Mouse (Mus musculus) naive thymus-derived CD4-positive, alpha-beta T cell, adult 2 months (primary cell): ENCODE data around the gene Klf2.

ENCODE experiments used
- DNase-seq: peaks from one replicate; pipeline ENCODE4 v3.0.0-alpha.2; 2011; ENCODE audit warnings: low read depth

Klf2 gene

DNA sequence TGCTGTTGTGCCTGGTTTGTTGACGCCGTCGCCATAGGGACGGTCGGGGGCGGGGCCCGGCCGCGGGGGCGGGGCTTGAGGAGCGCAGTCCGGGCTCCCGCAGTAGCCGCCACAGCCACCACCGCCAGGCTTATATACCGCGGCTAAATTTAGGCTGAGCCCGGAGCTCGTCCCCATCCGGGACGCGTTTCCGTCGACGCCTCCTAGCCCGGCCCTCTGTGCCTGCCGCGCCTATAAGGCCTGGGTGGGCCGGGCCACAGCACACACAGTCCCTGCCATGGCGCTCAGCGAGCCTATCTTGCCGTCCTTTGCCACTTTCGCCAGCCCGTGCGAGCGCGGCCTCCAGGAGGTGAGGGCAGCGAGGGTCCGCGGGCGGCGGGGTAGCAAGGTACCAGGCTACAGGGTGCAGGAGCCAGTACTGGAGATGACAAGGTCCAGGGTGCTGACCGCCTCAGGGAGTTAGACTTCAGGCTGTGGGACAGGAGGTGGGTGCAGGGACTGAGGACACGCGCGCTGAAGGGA, at the start of gene Klf2:
Gene Klf2, plus strand, starts transcription at position 233 of the 522 bp plus-strand sequence.
- DNase-seq, result peak; percentile 100

DNA sequence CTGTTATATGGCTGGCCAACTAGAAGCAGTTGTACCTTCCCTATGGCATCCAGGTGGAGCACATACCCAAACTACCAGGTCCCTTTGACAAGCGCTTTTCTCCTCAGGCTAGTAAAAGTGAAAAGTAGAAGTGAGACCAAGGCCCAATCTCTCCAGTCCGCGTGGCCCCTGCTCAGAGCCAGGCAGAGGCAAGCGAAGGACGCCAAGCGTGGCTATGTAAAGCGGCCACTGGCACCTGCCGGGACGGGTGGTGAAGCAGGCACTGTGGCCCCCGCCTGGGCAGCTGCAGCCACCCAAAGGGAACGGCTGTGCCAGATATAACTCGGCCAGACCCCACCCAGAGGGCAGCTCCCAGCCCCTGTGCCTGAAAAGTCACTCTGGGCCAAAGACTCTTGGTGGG, 48.2 kb upstream of the Klf2 start:
- no peak for DNase-seq

DNA sequence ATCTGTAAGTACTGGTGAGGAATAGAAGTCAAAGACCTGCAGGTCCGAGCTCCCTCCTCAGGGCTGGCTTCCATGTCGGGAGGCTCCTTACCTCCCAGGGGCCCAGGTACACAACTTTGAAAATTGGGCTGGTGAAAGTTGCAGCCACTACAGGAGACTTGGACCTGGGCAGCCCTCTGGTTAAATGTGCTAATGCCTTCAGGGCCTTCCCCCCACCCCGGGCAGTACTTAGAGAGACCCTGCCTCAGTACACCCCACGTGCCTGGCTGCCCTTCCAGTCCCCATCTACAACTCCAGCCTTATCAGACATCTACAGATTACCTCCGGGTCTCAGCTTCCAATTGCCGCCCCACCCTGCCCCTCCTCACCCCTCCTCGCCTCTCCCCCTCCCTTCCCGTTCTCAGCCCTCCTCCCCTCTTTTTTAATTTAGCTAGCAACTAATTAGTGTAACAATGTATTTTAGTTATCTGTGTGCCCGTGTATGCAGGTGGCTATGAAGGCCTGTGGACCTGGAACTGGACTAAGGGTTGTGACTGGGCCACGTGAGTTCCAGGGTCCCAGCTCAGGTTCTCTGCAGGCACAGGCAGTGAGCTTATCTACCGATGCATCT, 47.7 kb upstream of the Klf2 start:
- DNase-seq, result no peak

DNA sequence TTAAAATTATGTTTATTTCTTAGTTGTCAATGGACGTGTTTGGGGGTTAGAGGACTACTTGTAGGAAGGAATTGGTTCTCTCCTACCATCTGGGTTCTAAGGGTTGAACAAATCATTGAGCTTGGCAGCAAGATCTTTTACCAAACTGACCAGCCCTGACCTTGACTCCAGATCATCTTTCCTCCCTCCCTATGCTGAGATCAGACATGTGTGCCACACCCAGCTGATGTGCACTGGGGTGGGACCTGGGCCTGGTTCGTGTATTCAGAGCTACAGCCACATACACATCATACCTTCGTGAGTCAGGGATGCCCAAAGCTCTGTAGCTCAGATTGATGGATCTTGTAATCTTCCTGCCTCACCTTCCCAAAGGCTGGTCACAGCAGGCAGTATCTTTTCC, 47.1 kb upstream of the Klf2 start:
- no peak for DNase-seq

DNA sequence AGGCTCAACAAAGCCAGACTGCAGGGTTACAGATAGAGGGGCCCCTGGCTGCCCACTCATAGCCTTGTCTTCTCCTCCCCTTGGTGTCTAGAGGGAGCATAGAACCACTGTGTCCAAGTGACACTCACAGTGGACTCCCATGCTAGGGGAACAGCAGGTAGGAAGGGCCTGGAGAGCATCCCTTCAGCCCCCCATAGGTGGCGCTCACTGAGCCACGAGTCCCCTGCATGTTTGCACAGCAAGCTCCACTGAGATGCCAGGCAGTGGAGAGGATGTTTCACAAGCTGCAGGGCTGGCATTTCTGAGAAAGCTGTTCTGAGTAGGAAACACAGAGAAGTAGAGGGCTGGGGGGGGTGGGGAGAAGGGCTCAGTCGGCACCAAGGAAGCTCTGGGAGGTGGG, 46.5 kb upstream of the Klf2 start:
- DNase-seq, result peak; percentile 90

DNA sequence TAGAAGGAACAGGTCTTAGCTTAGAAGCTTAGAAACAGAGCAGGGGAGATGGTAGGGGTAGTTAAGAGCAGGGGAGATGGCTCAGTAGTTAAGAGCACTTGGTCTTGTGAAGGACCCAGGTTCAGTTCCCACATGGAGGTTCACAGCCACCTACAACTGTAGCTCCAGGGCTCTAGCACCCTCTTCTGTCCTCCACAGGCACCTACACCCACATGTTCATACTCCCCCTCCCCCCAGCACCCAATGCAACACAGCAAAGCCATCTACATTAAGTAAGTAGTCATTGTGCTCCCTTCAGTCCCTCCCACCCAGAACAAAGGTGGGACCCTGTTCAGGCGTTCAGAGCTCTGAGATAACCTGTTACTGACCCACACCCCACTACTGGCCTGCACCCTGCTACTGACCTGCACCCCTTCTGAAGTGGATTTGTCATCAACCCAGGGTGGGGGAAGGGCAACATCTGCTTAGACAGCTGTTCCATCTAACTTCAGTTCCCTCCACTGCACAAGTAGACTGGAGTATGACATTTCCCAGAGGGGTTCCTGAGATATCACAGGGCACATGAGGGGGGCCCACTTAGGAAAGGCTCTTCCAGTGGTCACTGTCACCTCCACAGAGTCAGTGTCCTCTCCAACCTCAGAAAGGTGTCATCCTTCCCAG, 45.6 kb upstream of the Klf2 start:
- no peak for DNase-seq

DNA sequence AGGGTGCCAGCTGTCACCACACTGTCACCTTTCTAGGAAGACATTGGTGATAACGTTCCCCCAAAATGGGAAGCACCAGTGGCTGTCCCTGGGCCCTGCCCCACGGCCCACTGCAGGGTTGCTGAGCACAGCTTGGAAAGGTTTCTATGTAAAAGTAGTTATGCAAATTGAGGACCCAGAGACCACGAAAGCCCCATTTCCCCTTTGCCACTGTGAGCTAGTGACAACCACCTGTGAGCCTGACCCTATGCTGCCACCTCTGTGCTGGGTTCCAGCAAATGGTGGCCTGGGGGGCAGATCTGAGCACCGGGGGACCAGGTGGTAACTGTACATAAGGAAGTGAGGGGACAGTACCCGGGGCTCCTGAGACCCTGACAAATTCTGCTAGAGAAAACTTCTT, 45.0 kb upstream of the Klf2 start:
- DNase-seq, result no peak

DNA sequence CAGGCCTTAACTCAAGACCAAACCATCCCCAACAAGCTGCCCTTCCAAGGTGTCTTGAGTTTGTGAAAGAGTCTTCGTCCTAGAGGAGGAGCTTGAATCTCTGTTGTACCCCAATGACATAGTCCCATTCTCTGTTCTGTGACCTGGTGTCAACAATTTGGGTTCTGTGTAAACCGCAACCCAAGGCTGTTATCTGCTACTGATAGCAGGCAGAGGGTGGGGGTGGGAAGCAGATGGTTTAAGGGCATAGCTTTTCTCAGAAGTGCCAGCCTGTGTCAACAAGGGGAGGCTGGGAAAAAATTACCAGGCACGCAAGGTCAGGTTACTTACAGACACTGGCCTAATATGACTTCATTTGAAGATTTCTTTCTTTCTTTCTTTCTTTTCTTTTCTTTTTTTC, 41.6 kb upstream of the Klf2 start:
- DNase-seq, result peak; percentile 75

DNA sequence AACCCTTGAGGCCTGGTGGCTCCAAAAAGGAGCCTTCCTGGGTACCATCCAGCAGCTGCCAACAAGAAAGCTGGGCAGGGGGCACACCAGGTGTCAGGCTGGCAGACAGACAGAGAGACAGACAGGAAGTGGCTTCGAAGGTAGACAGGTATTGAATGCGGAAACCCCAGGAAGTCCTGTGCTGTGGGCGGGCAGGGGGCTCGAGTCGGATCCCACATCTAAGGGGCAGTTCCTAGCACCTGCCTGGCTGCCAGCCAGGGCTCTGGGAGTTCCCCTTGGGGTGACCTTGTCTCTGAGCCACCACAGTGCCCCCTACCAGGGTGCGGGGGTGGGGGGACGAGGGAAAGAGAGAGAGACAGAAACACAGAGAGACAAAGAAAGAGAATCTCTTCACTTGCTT, 39.7 kb upstream of the Klf2 start:
- peak; percentile 91 for DNase-seq

DNA sequence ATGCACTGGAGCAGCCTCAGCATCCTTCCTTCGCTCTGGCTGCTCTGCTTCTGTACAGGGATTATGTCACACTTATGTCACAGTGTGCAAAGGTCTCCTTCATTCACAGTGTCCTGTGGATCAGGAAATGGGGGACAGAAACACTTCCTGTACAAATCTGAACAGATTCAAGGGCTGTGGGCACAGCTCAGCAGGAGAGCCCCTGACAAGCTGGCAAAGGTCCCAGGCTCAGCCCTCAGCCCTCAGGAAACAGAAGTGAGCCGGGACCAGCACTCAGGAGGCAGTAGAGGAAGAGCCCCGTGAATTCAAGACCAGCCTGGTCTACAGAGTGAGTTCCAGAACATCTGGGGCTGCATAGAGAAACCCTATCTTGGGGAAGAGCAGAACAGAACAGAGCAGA, 37.2 kb upstream of the Klf2 start:
- no peak for DNase-seq

DNA sequence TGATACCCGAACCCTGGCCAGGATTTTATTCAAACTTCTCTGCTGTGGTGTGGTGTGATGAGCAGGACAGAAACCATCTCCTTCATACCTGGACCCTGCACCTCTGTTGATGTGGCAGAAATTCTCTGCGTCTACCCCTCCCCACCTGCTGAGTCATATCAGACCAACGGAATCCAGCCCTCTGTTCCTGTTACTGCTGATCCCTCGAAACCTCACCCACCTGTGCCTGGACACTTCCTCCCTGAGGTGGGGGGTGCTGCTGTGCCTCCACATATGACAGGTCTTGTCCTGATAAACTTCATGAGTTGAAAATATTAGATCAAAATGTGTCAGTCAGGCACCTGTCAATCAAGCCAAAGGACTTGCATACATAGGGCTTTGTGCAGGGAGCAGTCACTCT, 33.5 kb upstream of the Klf2 start:
- DNase-seq, result no peak

DNA sequence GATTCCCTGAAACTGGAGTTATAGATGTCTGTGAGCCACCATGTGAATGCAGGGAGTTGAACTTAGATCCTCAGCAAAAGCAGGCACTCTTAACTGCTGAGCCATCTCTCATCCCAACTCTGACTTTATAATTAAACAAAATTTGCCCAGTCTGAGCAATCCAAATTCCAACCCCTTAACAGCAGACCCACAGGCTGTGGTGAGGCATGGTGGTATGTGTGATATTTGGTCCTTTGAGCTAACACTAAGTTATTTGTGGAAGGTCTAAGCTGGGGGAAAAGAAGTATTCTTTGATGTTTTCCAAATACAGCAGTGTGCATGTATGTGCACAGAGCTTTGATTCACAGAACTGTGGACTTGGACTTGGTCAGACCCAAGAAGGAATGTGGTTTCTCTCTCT, 29.8 kb upstream of the Klf2 start:
- DNase-seq, result no peak

DNA sequence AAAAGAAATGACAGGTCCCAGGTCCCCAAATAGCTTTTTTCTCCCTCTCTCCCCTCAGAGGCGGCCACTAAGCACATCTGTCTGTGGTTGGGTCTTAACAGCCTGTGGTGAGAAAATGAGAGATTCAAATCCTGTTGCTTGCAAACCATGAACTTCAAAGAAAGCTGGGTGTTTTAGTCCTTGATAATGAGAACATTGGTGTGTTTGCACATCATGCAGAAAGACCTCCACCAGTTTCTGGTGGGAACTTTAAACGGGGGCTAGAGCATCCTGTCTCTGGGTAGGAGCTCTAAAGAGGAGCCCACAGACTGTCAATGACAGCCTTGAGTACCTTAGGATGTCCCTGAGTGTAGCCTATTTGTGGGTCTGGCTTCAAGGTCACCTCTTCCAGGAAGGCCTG, 27.7 kb upstream of the Klf2 start:
- DNase-seq, result peak; percentile 72

DNA sequence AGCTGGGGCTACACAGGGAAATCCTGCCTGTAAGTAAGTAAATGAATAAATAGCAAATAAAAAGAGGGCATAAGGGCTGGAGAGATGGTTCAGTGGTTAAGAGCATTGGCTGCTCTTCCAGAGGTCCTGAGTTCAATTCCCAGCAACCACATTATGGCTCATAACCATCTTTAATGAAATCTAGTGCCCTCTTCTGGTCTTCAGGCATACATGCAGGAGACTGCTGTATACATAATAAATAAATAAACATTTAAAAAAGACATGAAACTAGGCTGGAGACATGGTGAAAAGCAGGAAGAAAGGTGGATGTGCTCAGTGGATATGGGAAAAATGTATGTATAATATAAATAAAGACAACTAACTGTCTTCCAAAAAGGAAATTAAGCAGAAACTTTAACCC, 25.5 kb upstream of the Klf2 start:
- no peak for DNase-seq

DNA sequence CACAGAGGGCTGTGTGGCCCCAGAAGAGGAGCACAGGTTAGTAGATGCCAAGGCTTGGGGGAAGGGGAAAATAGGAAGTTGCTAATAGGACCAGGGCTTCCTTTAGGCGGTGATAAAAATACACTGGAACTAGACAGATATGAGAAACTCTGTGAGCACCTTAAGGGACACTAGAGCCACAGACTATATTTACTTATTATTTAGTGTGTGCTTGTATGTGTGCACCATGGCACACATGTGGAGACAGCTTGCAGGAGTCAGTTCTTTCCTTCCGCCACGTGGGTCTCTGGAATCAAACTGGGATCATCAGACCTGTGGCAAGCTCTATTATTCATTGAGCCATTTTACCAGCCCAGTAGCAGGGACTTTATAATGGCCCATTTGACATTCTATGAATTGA, 23.7 kb upstream of the Klf2 start:
- no peak for DNase-seq

DNA sequence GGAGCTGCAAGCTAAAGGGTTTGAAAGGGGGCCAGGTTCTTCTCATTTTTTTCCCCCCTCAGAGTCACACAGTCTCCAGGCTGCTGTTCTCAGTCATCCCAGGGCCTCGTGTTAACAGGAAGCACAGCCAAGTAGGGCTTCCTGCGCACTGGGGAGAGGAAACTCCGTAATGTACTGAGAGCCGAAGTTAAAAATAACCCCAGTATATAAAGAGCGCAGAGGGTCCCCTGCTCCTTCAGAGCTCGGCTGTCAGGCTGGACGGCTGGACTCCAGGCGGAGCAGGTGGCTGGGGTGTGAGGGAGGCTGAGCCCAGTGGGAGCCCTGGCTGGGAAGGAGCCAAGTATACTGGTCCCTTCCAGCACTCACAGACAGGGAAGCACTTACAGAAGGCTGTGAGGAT, 23.2 kb upstream of the Klf2 start:
- peak; percentile 83 for DNase-seq

DNA sequence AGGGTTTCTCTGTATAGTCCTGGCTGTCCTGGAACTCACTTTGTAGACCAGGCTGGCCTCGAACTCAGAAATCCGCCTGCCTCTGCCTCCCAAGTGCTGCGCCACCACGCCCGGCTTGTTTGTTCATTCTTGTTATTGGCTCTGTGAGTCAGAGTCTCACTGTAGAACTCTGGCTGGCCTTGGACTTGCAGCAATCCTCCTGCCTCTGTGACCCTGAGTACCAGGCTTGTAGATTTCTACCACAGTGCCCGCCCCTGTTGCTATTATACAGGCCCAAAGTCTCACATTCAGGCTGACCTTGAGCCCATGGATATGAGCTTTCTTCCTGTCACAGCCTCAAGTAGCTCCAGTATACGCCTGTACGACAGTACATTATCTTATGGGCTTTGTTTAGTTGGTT, 22.3 kb upstream of the Klf2 start:
- DNase-seq, result no peak

DNA sequence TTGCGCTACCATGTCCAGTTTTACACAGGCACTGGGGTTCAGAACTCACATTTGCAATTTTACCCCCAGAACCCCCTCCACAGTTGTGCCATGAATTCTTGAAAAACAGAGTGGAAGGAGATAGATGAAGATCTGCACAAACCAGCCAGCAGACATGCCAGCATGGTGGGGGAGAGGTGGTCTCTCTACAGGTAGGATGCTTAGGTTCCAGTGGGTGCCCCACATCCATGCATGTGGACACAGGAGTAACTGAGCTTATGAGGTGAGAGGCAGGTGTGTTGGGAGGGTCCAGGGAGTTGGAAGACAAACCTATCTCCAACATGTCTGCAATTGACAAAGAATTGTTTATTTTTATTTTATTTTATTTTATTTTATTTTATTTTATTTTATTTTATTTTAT, 19.9 kb upstream of the Klf2 start:
- no peak for DNase-seq

DNA sequence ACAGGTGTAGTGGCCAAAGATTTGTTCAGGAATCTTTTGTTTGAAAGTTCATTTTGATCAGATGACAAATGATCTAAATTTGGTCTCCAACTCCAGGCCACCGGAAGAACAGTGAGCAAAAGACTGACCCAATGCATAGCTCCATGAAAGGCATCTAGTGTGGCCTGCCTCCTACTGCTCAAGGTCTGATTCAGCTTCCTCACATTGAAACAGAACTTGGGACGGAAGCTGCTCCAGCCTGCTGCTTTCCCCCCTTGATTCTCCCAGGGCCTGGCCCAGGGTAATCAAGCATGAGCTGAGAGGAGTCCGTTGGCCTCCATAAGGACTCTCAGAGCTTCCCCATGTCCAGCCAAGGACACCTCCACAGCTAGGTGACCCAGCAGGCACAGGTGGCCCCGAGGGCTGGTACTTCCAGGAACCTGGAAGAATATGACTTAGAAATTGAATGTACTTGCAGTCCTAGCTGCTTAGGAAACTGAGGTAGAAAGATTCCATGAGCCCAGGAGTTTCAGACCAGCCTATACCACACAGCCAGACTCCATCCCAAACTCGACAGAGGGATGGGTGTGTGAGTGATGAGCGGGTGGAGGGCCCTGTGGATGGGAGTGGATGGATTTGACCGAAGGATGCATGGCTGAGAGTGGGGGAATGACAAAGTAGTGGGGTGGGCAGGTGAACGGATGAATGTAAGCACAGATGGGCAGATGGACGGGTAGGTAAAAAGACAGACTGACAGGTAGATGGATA, 18.0 kb upstream of the Klf2 start:
- no peak for DNase-seq

DNA sequence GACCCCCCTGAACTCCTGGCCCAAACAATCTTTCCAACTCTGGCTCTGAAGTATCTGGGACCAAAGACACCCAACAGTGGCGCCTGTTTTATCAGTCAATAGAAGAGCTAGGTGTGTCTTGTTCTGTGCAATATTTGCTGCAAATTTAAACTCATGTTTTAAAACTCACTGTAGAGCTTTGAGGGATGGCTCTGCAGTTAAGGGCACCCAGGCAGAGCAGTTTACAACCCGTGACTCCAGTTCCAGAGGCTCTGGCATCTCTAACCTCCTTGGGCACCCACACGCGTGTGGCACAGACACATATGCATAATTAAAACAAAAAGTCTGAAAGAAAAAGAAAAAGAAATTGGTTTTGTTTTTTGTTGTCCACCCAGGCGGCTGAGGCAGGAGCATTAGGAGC, 17.3 kb upstream of the Klf2 start:
- no peak for DNase-seq

DNA sequence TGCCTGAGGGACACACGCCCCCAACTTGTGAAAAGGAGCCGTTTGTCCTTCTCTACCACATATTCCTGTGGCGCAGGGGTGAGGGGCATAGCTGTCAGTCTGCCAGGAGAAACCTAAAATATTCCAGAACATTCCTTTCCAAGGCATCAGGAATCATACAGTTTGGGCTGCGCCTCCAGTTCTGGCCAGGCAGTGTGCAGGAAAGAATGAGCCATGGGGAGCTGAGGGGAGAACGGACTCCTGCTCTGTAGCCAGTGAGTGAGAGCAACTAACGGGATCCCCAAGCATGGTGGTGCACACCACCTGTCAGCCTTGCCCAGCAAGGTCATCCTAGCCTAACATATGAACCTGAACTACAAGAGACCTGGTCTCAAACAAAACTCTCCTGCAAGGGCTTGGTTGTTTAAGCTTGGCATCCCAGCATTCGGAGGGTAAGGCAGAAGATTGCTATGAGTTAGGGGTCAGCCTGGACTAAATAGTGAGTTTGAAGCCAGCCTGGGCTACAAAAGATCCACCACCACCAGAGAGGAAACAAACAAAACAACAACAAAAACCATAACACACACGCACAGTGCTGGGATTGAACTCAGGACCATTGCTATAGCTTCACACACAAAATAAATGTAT, 15.7 kb upstream of the Klf2 start:
- DNase-seq, result no peak

DNA sequence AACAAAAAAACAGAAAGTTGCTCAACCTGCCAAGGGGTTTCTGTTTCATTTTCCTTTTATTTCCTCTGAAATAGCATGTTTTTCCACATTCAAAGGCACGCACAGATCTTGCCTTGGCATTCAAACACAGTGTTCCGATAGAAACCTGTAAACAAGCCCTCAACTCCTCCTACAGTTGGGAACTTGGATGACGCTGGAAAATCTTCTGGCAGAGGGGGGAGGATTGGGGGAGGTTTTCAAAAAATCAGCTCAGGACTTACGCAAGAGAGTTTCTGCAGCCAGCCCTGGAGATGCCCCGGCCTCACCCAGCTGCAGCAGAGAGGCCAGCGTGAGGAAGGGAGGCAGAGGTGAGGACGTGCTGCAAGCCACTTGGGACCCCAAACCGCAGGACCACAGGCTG, 15.2 kb upstream of the Klf2 start:
- peak; percentile 72 for DNase-seq
